8 mouse cellular contexts compared by ENCODE assay signal in genomic region chr12:8772451-8773143, GRCm38 (mm10). TPM values are rescaled to one million over a fixed set of nuclear protein-coding genes. Genes with fewer than 3 reads are reported as not detected.
DNase-seq lines count a peak whose midpoint lies in the region; ATAC-seq and TF ChIP-seq lines count a peak whose summit lies in the region.

No protein-coding gene starts in this region.

- TF ChIP-seq CTCF in C2C12 (IDR thresholded peaks at IDR 0.05; ENCODE audit: control insufficient read depth, insufficient read depth, insufficient read length), result no peak

- WGBS in embryonic facial prominence, embryonic 11.5 days, result under 1% methylated on average over 43 of the region's 55 CpGs

- H3K4me3 ChIP-seq in C2C12 (ENCODE audit: insufficient read depth, poor library complexity, severe bottlenecking), result peak overlapping the region; percentile 94
- H3K4me3 ChIP-seq in embryonic facial prominence, embryonic 11.5 days (ENCODE audit: low read depth, low read length), result peak overlapping the region; percentile 86

- H3K36me3 ChIP-seq in C2C12 (ENCODE audit: control insufficient read depth, insufficient read depth), result peaks cover 8% of the 10 kb centered on the region
- H3K36me3 ChIP-seq in embryonic facial prominence, embryonic 11.5 days (replicated peaks; ENCODE audit: control insufficient read depth, insufficient read depth, low read depth, low read length), result no peaks in the 10 kb centered on the region
- H3K36me3 ChIP-seq in splenic B cell, adult 2 months (ENCODE audit: control insufficient read depth, insufficient read depth, low read length, poor library complexity, severe bottlenecking), result no peaks in the 10 kb centered on the region

- H3K27me3 ChIP-seq in C2C12 (ENCODE audit: control insufficient read depth, insufficient read depth, insufficient read length), result no peaks in the 10 kb centered on the region
- no peaks in the 10 kb centered on the region for H3K27me3 ChIP-seq in embryonic facial prominence, embryonic 11.5 days (ENCODE audit: control insufficient read depth, insufficient read depth, low read length)
- no peaks in the 10 kb centered on the region for H3K27me3 ChIP-seq in splenic B cell, adult 2 months (ENCODE audit: control insufficient read depth, insufficient read depth, low read length, poor library complexity, severe bottlenecking)

- peak; percentile 52 for DNase-seq in R1 (ENCODE audit: low read depth, low spot score)
- DNase-seq in embryonic facial prominence, embryonic 11.5 days (ENCODE audit: low spot score), result peak; percentile 79
- peak; percentile 60 to 62 for DNase-seq in heart, postnatal 10 days
- DNase-seq in kidney, postnatal 4 days, result peak; percentile 71 to 79
- DNase-seq in splenic B cell, adult 2 months (ENCODE audit: low read depth, low spot score), result peak; percentile 49
- no peak for DNase-seq in frontal cortex, postnatal 25 days (ENCODE audit: low spot score in 2 of 2)

- H3K27ac ChIP-seq in embryonic facial prominence, embryonic 11.5 days (replicated peaks; ENCODE audit: low read depth, low read length), result peak overlapping the region; percentile 88

- peaks cover 63% of the 10 kb centered on the region for H3K79me2 ChIP-seq in C2C12 (ENCODE audit: control insufficient read depth, insufficient read depth)

- peak overlapping the region; percentile 95 for H3ac ChIP-seq in C2C12 (ENCODE audit: control insufficient read depth, insufficient read length, low read depth)

- ATAC-seq in embryonic facial prominence, embryonic 11.5 days (replicated peaks; ENCODE audit: insufficient number of reproducible peaks, low FRiP score, low TSS enrichment, low read depth), result peak; percentile 29
- ATAC-seq in megakaryocyte-erythroid progenitor cell, adult 5-6 weeks (replicated peaks; ENCODE audit: low FRiP score, low TSS enrichment, poor library complexity, severe bottlenecking), result peak; percentile 41; the same call in 1 of the 2 replicates

- peak overlapping the region; percentile 97 for H3K9ac ChIP-seq in embryonic facial prominence, embryonic 11.5 days (replicated peaks; ENCODE audit: low read length)

- intact Hi-C loops in heart, postnatal 10 days (cut with DNase I), result loop anchor here (5.0 kb wide), 1 partner anchor 85 kb away; no protein-coding TSS in a partner anchor

- no peaks in the 10 kb centered on the region for H3K9me3 ChIP-seq in embryonic facial prominence, embryonic 11.5 days (replicated peaks; ENCODE audit: control insufficient read depth, low read length)

- H3K4me1 ChIP-seq in embryonic facial prominence, embryonic 11.5 days (ENCODE audit: control insufficient read depth, insufficient read depth, low read length), result peaks cover 5% of the 10 kb centered on the region

- H3K4me2 ChIP-seq in embryonic facial prominence, embryonic 11.5 days (ENCODE audit: low read depth, low read length), result peak overlapping the region; percentile 86

- peaks cover 55% of the 10 kb centered on the region for H3K79me3 ChIP-seq in C2C12 (ENCODE audit: low read depth)

TF ChIP-seq in C2C12, 6 proteins besides CTCF, POLR2A, EP300 and RAD21:
- TF ChIP-seq MAX (IDR thresholded peaks at IDR 0.05), result peak; percentile 56
- TF ChIP-seq USF1 (IDR thresholded peaks at IDR 0.05; ENCODE audit: low read depth), result no peak

RNA-seq across cellular contexts. Expression of gene Sdc1, which starts 1.5 kb away (rescaled TPM):
- polyA plus RNA-seq in C2C12 (2012; fragmentation: generic; extraction: Trizol), result 112 TPM
- 120 and 128 TPM in 2 replicates for polyA plus RNA-seq in embryonic facial prominence, embryonic 11.5 days (2014; fragmentation: Nextera tagmentation; extraction: Ambion mirVana)
- total RNA-seq in heart, postnatal 10 days (2021), result 10 to 100 TPM; 19.2 to 21.0 TPM
- total RNA-seq in megakaryocyte-erythroid progenitor cell, adult 5-6 weeks (2014; fragmentation: Nextera tagmentation), result 2.0 and 3.1 TPM in 2 replicates
- total RNA-seq in megakaryocyte-erythroid progenitor cell, adult 5-6 weeks (2017), result 1.8 and 2.4 TPM in 2 replicates

Comparison
In these comparisons a context has a peak if more than half of its experiments do, and no peak if none do; other contexts are left out.
1. DNase-seq: peak in R1 (single experiment), embryonic facial prominence, embryonic 11.5 days (single experiment), heart, postnatal 10 days (2 of 2), kidney, postnatal 4 days (2 of 2) and splenic B cell, adult 2 months (single experiment); none in frontal cortex, postnatal 25 days (0 of 2).
2. RNA of gene Sdc1, which starts 1.5 kb away (total RNA-seq): 19.2 to 21.0 TPM in heart, postnatal 10 days; 1.8 to 3.1 TPM in megakaryocyte-erythroid progenitor cell, adult 5-6 weeks; every median in the first group is over 4 times any median in the second.